Mouse (Mus musculus): ENCODE data around the gene Dimt1. TPM values are rescaled to one million over a fixed set of nuclear protein-coding genes. Genes with fewer than 3 reads are reported as not detected.
A peak's percentile ranks its signal among the peaks of the same experiment; 100 is the strongest.
"Not testable (repeated sequence)": the region's sequence is repeated elsewhere in the genome, so short reads cannot be mapped to it uniquely, and the experiment has no call there.

The Dimt1 gene
- polyA plus RNA-seq, 1 experiment from 2014 or later, result 39.9 TPM

- ATAC-seq (ENCODE audit: low FRiP score, low TSS enrichment), result no peak
- H3K36me3 ChIP-seq (ENCODE audit: insufficient read depth, low read length), result peaks cover 40% of the 10 kb centered on the region
Observed at GRCm38 (mm10) chr13:106957554-106957953, 10.6 kb downstream of the Dimt1 start.

GRCm38 (mm10) chr13:106958286-106958685, 11.4 kb downstream of the Dimt1 start:
- ATAC-seq (ENCODE audit: low FRiP score, low TSS enrichment), result no peak
- H3K9ac ChIP-seq (replicated peaks; ENCODE audit: low read length), result no peak overlapping the region
- peaks cover 44% of the 10 kb centered on the region for H3K36me3 ChIP-seq (ENCODE audit: insufficient read depth, low read length)
- H3K27ac ChIP-seq (ENCODE audit: low read length), result no peak overlapping the region
- no peaks in the 10 kb centered on the region for H3K27me3 ChIP-seq (ENCODE audit: insufficient read depth, low read length)
- H3K4me1 ChIP-seq (ENCODE audit: insufficient read depth, low read length), result no peaks in the 10 kb centered on the region
- H3K9me3 ChIP-seq (ENCODE audit: low read length), result no peaks in the 10 kb centered on the region
- H3K4me3 ChIP-seq (ENCODE audit: low read length), result no peak overlapping the region
- no peak overlapping the region for H3K4me2 ChIP-seq (replicated peaks; ENCODE audit: low read depth, low read length)
- 87% methylated on average over 3 of the region's 3 CpGs for WGBS

More at GRCm38 (mm10) chr13:106957554-106957953, 10.6 kb downstream of the Dimt1 start:
- Histone ChIP-seq H3K9me3 (ENCODE audit: low read length) (no peaks in the 10 kb centered on the region), H3K4me3 (ENCODE audit: low read length) (no peak overlapping the region), H3K4me2 (replicated peaks; ENCODE audit: low read depth, low read length) (no peak overlapping the region), H3K27me3 (ENCODE audit: insufficient read depth, low read length) (no peaks in the 10 kb centered on the region), H3K27ac (ENCODE audit: low read length) (no peak overlapping the region), H3K9ac (replicated peaks; ENCODE audit: low read length) (no peak overlapping the region), H3K4me1 (ENCODE audit: insufficient read depth, low read length) (no peaks in the 10 kb centered on the region)
- 86% methylated on average over 4 of the region's 4 CpGs for WGBS

GRCm38 (mm10) chr13:106960557-106960956, 13.6 kb downstream of the Dimt1 start:
- Histone ChIP-seq H3K9me3 (ENCODE audit: low read length) (no peaks in the 10 kb centered on the region), H3K4me1 (ENCODE audit: insufficient read depth, low read length) (no peaks in the 10 kb centered on the region), H3K27ac (ENCODE audit: low read length) (no peak overlapping the region), H3K4me2 (replicated peaks; ENCODE audit: low read depth, low read length) (no peak overlapping the region), H3K9ac (replicated peaks; ENCODE audit: low read length) (no peak overlapping the region), H3K4me3 (ENCODE audit: low read length) (no peak overlapping the region), H3K27me3 (ENCODE audit: insufficient read depth, low read length) (no peaks in the 10 kb centered on the region), H3K36me3 (ENCODE audit: insufficient read depth, low read length) (peaks cover 41% of the 10 kb centered on the region)
- ATAC-seq (ENCODE audit: low FRiP score, low TSS enrichment), result no peak
- 95% methylated on average over 3 of the region's 3 CpGs for WGBS

GRCm38 (mm10) chr13:106961496-106961895, 14.6 kb downstream of the Dimt1 start:
- Histone ChIP-seq H3K4me2 (replicated peaks; ENCODE audit: low read depth, low read length) (no peak overlapping the region), H3K9me3 (ENCODE audit: low read length) (no peaks in the 10 kb centered on the region), H3K27me3 (ENCODE audit: insufficient read depth, low read length) (no peaks in the 10 kb centered on the region), H3K4me3 (ENCODE audit: low read length) (no peak overlapping the region), H3K9ac (replicated peaks; ENCODE audit: low read length) (no peak overlapping the region), H3K36me3 (ENCODE audit: insufficient read depth, low read length) (peaks cover 35% of the 10 kb centered on the region), H3K27ac (ENCODE audit: low read length) (no peak overlapping the region), H3K4me1 (ENCODE audit: insufficient read depth, low read length) (no peaks in the 10 kb centered on the region)
- WGBS, result 84% methylated on average over 4 of the region's 4 CpGs
- ATAC-seq (ENCODE audit: low FRiP score, low TSS enrichment), result no peak

GRCm38 (mm10) chr13:106996891-106997290, 50.0 kb downstream of the Dimt1 start:
- Histone ChIP-seq H3K4me2 (replicated peaks; ENCODE audit: low read depth, low read length) (no peak overlapping the region), H3K36me3 (ENCODE audit: insufficient read depth, low read length) (peaks cover 5% of the 10 kb centered on the region; the same call in 1 of the 2 replicates), H3K4me1 (ENCODE audit: insufficient read depth, low read length) (0 out of 2 replicates have a peak, but pooled peaks cover 4% of the 10 kb centered on the region), H3K9ac (replicated peaks; ENCODE audit: low read length) (no peak overlapping the region), H3K4me3 (ENCODE audit: low read length) (no peak overlapping the region), H3K27me3 (ENCODE audit: insufficient read depth, low read length) (no peaks in the 10 kb centered on the region), H3K9me3 (ENCODE audit: low read length) (no peaks in the 10 kb centered on the region), H3K27ac (ENCODE audit: low read length) (no peak overlapping the region)
- ATAC-seq (ENCODE audit: low FRiP score, low TSS enrichment), result no peak
- 88% methylated on average over 2 of the region's 2 CpGs for WGBS

- H3K27me3 ChIP-seq (ENCODE audit: insufficient read depth, low read length); H3K4me1 ChIP-seq (ENCODE audit: insufficient read depth, low read length); H3K36me3 ChIP-seq (ENCODE audit: insufficient read depth, low read length); H3K9ac ChIP-seq (replicated peaks; ENCODE audit: low read length); H3K4me2 ChIP-seq (replicated peaks; ENCODE audit: low read depth, low read length); H3K4me3 ChIP-seq (ENCODE audit: low read length); H3K27ac ChIP-seq (ENCODE audit: low read length); ATAC-seq (ENCODE audit: low FRiP score, low TSS enrichment); H3K9me3 ChIP-seq (ENCODE audit: low read length): not testable (repeated sequence)
- 92% methylated on average over 3 of the region's 4 CpGs for WGBS
Observed at GRCm38 (mm10) chr13:106997557-106997956, 50.6 kb downstream of the Dimt1 start.

GRCm38 (mm10) chr13:106998026-106998425, 51.1 kb downstream of the Dimt1 start:
- H3K36me3 ChIP-seq (ENCODE audit: insufficient read depth, low read length), result 0 out of 2 replicates have a peak, but pooled peaks cover 3% of the 10 kb centered on the region
- WGBS, result 75% methylated on average over 2 of the region's 2 CpGs
- ATAC-seq (ENCODE audit: low FRiP score, low TSS enrichment), result no peak
- no peak overlapping the region for H3K4me2 ChIP-seq (replicated peaks; ENCODE audit: low read depth, low read length)
- H3K4me1 ChIP-seq (ENCODE audit: insufficient read depth, low read length), result 0 out of 2 replicates have a peak, but pooled peaks cover 4% of the 10 kb centered on the region
- H3K27ac ChIP-seq (ENCODE audit: low read length), result peak overlapping the region; percentile 34; the same call in 1 of the 2 replicates
- no peak overlapping the region for H3K4me3 ChIP-seq (ENCODE audit: low read length)
- H3K27me3 ChIP-seq (ENCODE audit: insufficient read depth, low read length), result no peaks in the 10 kb centered on the region
- H3K9me3 ChIP-seq (ENCODE audit: low read length), result no peaks in the 10 kb centered on the region
- no peak overlapping the region for H3K9ac ChIP-seq (replicated peaks; ENCODE audit: low read length)

- Histone ChIP-seq H3K4me2 (replicated peaks; ENCODE audit: low read depth, low read length) (no peak overlapping the region), H3K27me3 (ENCODE audit: insufficient read depth, low read length) (no peaks in the 10 kb centered on the region), H3K4me1 (ENCODE audit: insufficient read depth, low read length) (0 out of 2 replicates have a peak, but pooled peaks cover 4% of the 10 kb centered on the region), H3K9me3 (ENCODE audit: low read length) (no peaks in the 10 kb centered on the region), H3K9ac (replicated peaks; ENCODE audit: low read length) (no peak overlapping the region), H3K36me3 (ENCODE audit: insufficient read depth, low read length) (no peaks in the 10 kb centered on the region), H3K27ac (ENCODE audit: low read length) (no peak overlapping the region), H3K4me3 (ENCODE audit: low read length) (no peak overlapping the region)
- ATAC-seq (ENCODE audit: low FRiP score, low TSS enrichment), result 0 out of 2 replicates have a peak, but pooled peaks have one; percentile 57
- WGBS, result 62% methylated on average over 5 of the region's 5 CpGs
Observed at GRCm38 (mm10) chr13:106998671-106999070, 51.7 kb downstream of the Dimt1 start.

GRCm38 (mm10) chr13:107003211-107003610, 56.3 kb downstream of the Dimt1 start:
- Histone ChIP-seq H3K9ac (replicated peaks; ENCODE audit: low read length) (no peak overlapping the region), H3K4me2 (replicated peaks; ENCODE audit: low read depth, low read length) (no peak overlapping the region), H3K27me3 (ENCODE audit: insufficient read depth, low read length) (no peaks in the 10 kb centered on the region), H3K9me3 (ENCODE audit: low read length) (no peaks in the 10 kb centered on the region), H3K27ac (ENCODE audit: low read length) (no peak overlapping the region), H3K36me3 (ENCODE audit: insufficient read depth, low read length) (no peaks in the 10 kb centered on the region), H3K4me1 (ENCODE audit: insufficient read depth, low read length) (0 out of 2 replicates have a peak, but pooled peaks cover under 1% of the 10 kb centered on the region), H3K4me3 (ENCODE audit: low read length) (no peak overlapping the region)
- 0 out of 2 replicates have a peak, but pooled peaks have one; percentile 31 for ATAC-seq (ENCODE audit: low FRiP score, low TSS enrichment)
- 69% methylated on average over 2 of the region's 2 CpGs for WGBS

GRCm38 (mm10) chr13:107008174-107008573, 61.2 kb downstream of the Dimt1 start:
- WGBS, result 93% methylated on average over 4 of the region's 4 CpGs
- Histone ChIP-seq H3K9me3 (ENCODE audit: low read length) (no peaks in the 10 kb centered on the region), H3K4me2 (replicated peaks; ENCODE audit: low read depth, low read length) (no peak overlapping the region), H3K4me3 (ENCODE audit: low read length) (no peak overlapping the region), H3K27ac (ENCODE audit: low read length) (no peak overlapping the region), H3K36me3 (ENCODE audit: insufficient read depth, low read length) (no peaks in the 10 kb centered on the region), H3K27me3 (ENCODE audit: insufficient read depth, low read length) (no peaks in the 10 kb centered on the region), H3K4me1 (ENCODE audit: insufficient read depth, low read length) (no peaks in the 10 kb centered on the region), H3K9ac (replicated peaks; ENCODE audit: low read length) (no peak overlapping the region)
- no peak for ATAC-seq (ENCODE audit: low FRiP score, low TSS enrichment)

Data from kidney, embryonic 16.5 days (tissue).